ENCODE assay signal across 22 mouse cellular contexts in the genomic region with DNA sequence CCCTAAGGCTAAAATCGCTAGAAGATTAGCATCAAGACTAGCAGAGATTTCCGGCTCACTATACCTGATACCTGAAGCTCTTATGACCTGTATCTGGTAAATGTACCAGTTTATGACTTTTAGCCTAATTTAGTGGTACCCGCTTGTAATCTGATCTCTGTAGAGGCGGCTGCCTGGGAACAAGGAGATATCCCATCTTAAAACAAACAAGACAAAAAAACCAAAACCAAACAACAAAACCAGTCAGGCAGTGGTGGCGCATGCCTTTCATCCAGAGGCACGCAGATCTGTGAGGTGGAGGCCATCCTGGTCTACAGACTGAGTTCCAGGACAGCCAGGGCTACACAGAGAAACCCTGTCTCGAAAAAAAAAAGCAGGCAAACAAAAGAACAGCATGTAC. TPM values are rescaled to one million over a fixed set of nuclear protein-coding genes. Genes with fewer than 3 reads are reported as not detected.
A peak's percentile ranks its signal among the peaks of the same experiment; 100 is the strongest.
DNase-seq lines count a peak whose midpoint lies in the region; ATAC-seq lines count a peak whose summit lies in the region.
"Had no signal": no experiment of that assay in that cellular context is flagged by ENCODE, and none has a peak within 500 bp of the region (broad histone marks: within the 10 kb centered on the region; RNA-seq: fewer than 3 reads in every experiment).

No protein-coding gene starts in this region.

- no peaks in the 10 kb centered on the region for H3K27me3 ChIP-seq in kidney, embryonic 15.5 days
- no peaks in the 10 kb centered on the region for H3K27me3 ChIP-seq in lung, embryonic 15.5 days
- no peaks in the 10 kb centered on the region for H3K27me3 ChIP-seq in embryonic facial prominence, embryonic 13.5 days
- H3K27me3 ChIP-seq in limb, embryonic 12.5 days: no peaks in the 10 kb centered on the region
- H3K27me3 ChIP-seq: forebrain, embryonic 12.5 days; hindbrain, embryonic 13.5 days; Patski had no signal

- WGBS in kidney, embryonic 15.5 days: 38% methylated on average over 7 of the region's 7 CpGs
- 56% methylated on average over 7 of the region's 7 CpGs for WGBS in lung, embryonic 15.5 days
- WGBS in embryonic facial prominence, embryonic 13.5 days: 45% methylated on average over 7 of the region's 7 CpGs
- WGBS in limb, embryonic 12.5 days: 40% methylated on average over 7 of the region's 7 CpGs

- peaks cover 37% of the 10 kb centered on the region for H3K4me1 ChIP-seq in kidney, embryonic 15.5 days
- peaks cover 32% of the 10 kb centered on the region for H3K4me1 ChIP-seq in lung, embryonic 15.5 days
- peaks cover 17% of the 10 kb centered on the region for H3K4me1 ChIP-seq in embryonic facial prominence, embryonic 13.5 days
- H3K4me1 ChIP-seq in limb, embryonic 12.5 days (replicated peaks): peaks cover 19% of the 10 kb centered on the region
- H3K4me1 ChIP-seq: hindbrain, embryonic 13.5 days had no signal

- ATAC-seq in kidney, embryonic 15.5 days (replicated peaks; ENCODE audit: low FRiP score): no peak
- ATAC-seq in lung, embryonic 15.5 days (ENCODE audit: borderline replicate concordance, extremely low read depth, low FRiP score, low TSS enrichment): no peak
- no peak for ATAC-seq in embryonic facial prominence, embryonic 13.5 days (ENCODE audit: insufficient number of reproducible peaks, insufficient read depth, low FRiP score, low TSS enrichment, low read depth)
- no peak for ATAC-seq in limb, embryonic 12.5 days (ENCODE audit: insufficient number of reproducible peaks, insufficient read depth, low FRiP score, low TSS enrichment, low read depth)
- ATAC-seq: activated CD4-positive, CD25-positive, alpha-beta regulatory T cell, adult 4 months; forebrain, embryonic 16.5 days; hindbrain, postnatal 0 days; Patski had no signal

- no peak for DNase-seq in kidney, postnatal 4 days
- DNase-seq in lung, postnatal 4 days: no peak
- no peak for DNase-seq in frontal cortex, postnatal 14 days (ENCODE audit: low spot score in 2 of 2)
- no peak for DNase-seq in spleen, postnatal 10 days (ENCODE audit: low spot score in 2 of 2)
- DNase-seq: adrenal gland, adult 8-10 months; adrenal gland, postnatal 36 days; cerebellum, adult 2 months; cerebellum, postnatal 14 days; embryo, embryonic 11 days; gastrocnemius, postnatal 36 days; heart, adult 11 months; heart, postnatal 10 days had no signal

- H3K27ac ChIP-seq in kidney, embryonic 15.5 days: peak overlapping the region; percentile 68
- H3K27ac ChIP-seq in lung, embryonic 15.5 days: 0 out of 2 replicates have a peak overlapping the region, but pooled peaks have one; percentile 2
- H3K27ac ChIP-seq in embryonic facial prominence, embryonic 13.5 days: peak overlapping the region; percentile 66; the same call in 1 of the 2 replicates
- H3K27ac ChIP-seq in limb, embryonic 12.5 days: peak overlapping the region; percentile 56; the same call in 1 of the 2 replicates
- H3K27ac ChIP-seq: forebrain, embryonic 12.5 days; hindbrain, embryonic 13.5 days; hindbrain, postnatal 0 days had no signal

- H3K36me3 ChIP-seq in kidney, embryonic 15.5 days: no peaks in the 10 kb centered on the region
- H3K36me3 ChIP-seq in lung, embryonic 15.5 days: no peaks in the 10 kb centered on the region
- no peaks in the 10 kb centered on the region for H3K36me3 ChIP-seq in embryonic facial prominence, embryonic 13.5 days
- no peaks in the 10 kb centered on the region for H3K36me3 ChIP-seq in limb, embryonic 12.5 days
- H3K36me3 ChIP-seq: forebrain, embryonic 12.5 days; hindbrain, embryonic 13.5 days had no signal

- H3K9ac ChIP-seq in kidney, embryonic 15.5 days: no peak overlapping the region
- H3K9ac ChIP-seq in lung, embryonic 15.5 days: no peak overlapping the region
- no peak overlapping the region for H3K9ac ChIP-seq in embryonic facial prominence, embryonic 13.5 days
- H3K9ac ChIP-seq in limb, embryonic 12.5 days (replicated peaks): no peak overlapping the region; the same call in 1 of the 2 replicates
- H3K9ac ChIP-seq: forebrain, embryonic 12.5 days; hindbrain, embryonic 13.5 days had no signal

- no peaks in the 10 kb centered on the region for H3K9me3 ChIP-seq in kidney, embryonic 15.5 days (replicated peaks)
- no peaks in the 10 kb centered on the region for H3K9me3 ChIP-seq in lung, embryonic 15.5 days
- no peaks in the 10 kb centered on the region for H3K9me3 ChIP-seq in embryonic facial prominence, embryonic 13.5 days
- no peaks in the 10 kb centered on the region for H3K9me3 ChIP-seq in limb, embryonic 12.5 days
- H3K9me3 ChIP-seq: forebrain, embryonic 12.5 days; hindbrain, embryonic 13.5 days had no signal

- H3K4me3 ChIP-seq in kidney, embryonic 15.5 days (replicated peaks): no peak overlapping the region
- H3K4me3 ChIP-seq in lung, embryonic 15.5 days: no peak overlapping the region
- H3K4me3 ChIP-seq in embryonic facial prominence, embryonic 13.5 days: no peak overlapping the region
- no peak overlapping the region for H3K4me3 ChIP-seq in limb, embryonic 12.5 days (replicated peaks)
- H3K4me3 ChIP-seq: forebrain, embryonic 12.5 days; hindbrain, embryonic 13.5 days had no signal

- H3K4me2 ChIP-seq in kidney, embryonic 15.5 days: no peak overlapping the region
- no peak overlapping the region for H3K4me2 ChIP-seq in lung, embryonic 15.5 days
- H3K4me2 ChIP-seq in embryonic facial prominence, embryonic 13.5 days: no peak overlapping the region
- H3K4me2 ChIP-seq in limb, embryonic 12.5 days: no peak overlapping the region
- H3K4me2 ChIP-seq: forebrain, embryonic 12.5 days; hindbrain, embryonic 13.5 days had no signal

RNA-seq across cellular contexts. Expression of a gene that starts 7.1 kb away (rescaled TPM):
- 196 and 197 TPM in 2 replicates for polyA plus RNA-seq in kidney, embryonic 15.5 days (2015; fragmentation: Nextera tagmentation; extraction: Ambion mirVana)
- 160 and 168 TPM in 2 replicates for polyA plus RNA-seq in lung, embryonic 15.5 days (2015; fragmentation: Nextera tagmentation; extraction: Ambion mirVana)
- 225 and 236 TPM in 2 replicates for polyA plus RNA-seq in embryonic facial prominence, embryonic 13.5 days (2015; fragmentation: Nextera tagmentation; extraction: Ambion mirVana)
- 235 and 236 TPM in 2 replicates for polyA plus RNA-seq in limb, embryonic 12.5 days (2016; fragmentation: Nextera tagmentation; extraction: Ambion mirVana)

Comparison
In these comparisons a context has a peak if more than half of its experiments do, and no peak if none do; other contexts are left out.
1. H3K27ac ChIP-seq: peak in every context shown above with its lines; median percentile 68 in kidney, embryonic 15.5 days; 66 in embryonic facial prominence, embryonic 13.5 days; 56 in limb, embryonic 12.5 days; 2 in lung, embryonic 15.5 days.